Mouse (Mus musculus) liver, embryonic 14.5 days (tissue): ENCODE results near the gene Prim2.

Source experiments
- CTCF ChIP-seq: IDR thresholded peaks from 2 replicates; pipeline ENCODE4 v1.5.1; 2016; ENCODE audit warnings: antibody characterized with exemption, low read depth, control low read depth
- EP300 ChIP-seq: IDR thresholded peaks from 2 replicates; pipeline ENCODE4 v1.6.1; 2016; ENCODE audit warnings: antibody characterized with exemption, low read depth

GRCm38 (mm10) chr1:33647173-33647572, 22.4 kb downstream of the Prim2 start:
- TF ChIP-seq CTCF: peak; percentile 44
- TF ChIP-seq EP300: no peak
